Mouse (Mus musculus) midbrain, embryonic 13.5 days (tissue): ENCODE results near the gene Mmp25. TPM values are rescaled to one million over a fixed set of nuclear protein-coding genes. Genes with fewer than 3 reads are reported as not detected.

Experiments used
- ATAC-seq: fragments of 200-750 bp; cut with Nextera tagmentation; 2 replicates; pipeline ENCODE4 v1.8.0; 2017; ENCODE audit warnings: mild to moderate bottlenecking, moderate TSS enrichment, moderate library complexity
- H3K27ac ChIP-seq: fragments of 300-500 bp; sonication (generic); 2 replicates; pipeline ENCODE4 v1.5.1; 2015; ENCODE audit warnings: inconsistent platforms, mild to moderate bottlenecking, moderate library complexity
- H3K27me3 ChIP-seq: fragments of 300-500 bp; sonication (generic); 2 replicates; pipeline ENCODE4 v1.6.1; 2015; ENCODE audit warnings: mild to moderate bottlenecking, inconsistent platforms
- H3K36me3 ChIP-seq: fragments of 300-500 bp; sonication (generic); 2 replicates; pipeline ENCODE4 v1.6.1; 2015; ENCODE audit warnings: mild to moderate bottlenecking, inconsistent platforms
- H3K4me1 ChIP-seq: fragments of 300-500 bp; sonication (generic); replicated peaks from 2 replicates; pipeline ENCODE4 v1.6.1; 2015; ENCODE audit warnings: inconsistent platforms
- H3K4me2 ChIP-seq: fragments of 300-500 bp; sonication (generic); replicated peaks from 2 replicates; pipeline ENCODE4 v1.6.1; 2015; ENCODE audit warnings: moderate library complexity, mild to moderate bottlenecking, inconsistent platforms
- H3K4me3 ChIP-seq: fragments of 300-500 bp; sonication (generic); replicated peaks from 2 replicates; pipeline ENCODE4 v1.5.1; 2015; ENCODE audit warnings: mild to moderate bottlenecking, inconsistent platforms
- H3K9ac ChIP-seq: fragments of 300-500 bp; sonication (generic); replicated peaks from 2 replicates; pipeline ENCODE4 v1.6.1; 2015; ENCODE audit warnings: mild to moderate bottlenecking, inconsistent platforms
- H3K9me3 ChIP-seq: fragments of 300-500 bp; sonication (generic); 2 replicates; pipeline ENCODE4 v1.6.1; 2016; ENCODE audit warnings: mild to moderate bottlenecking, inconsistent platforms
- WGBS: fragments of 180-500 bp; shearing (Covaris S2); methylation state at CpG from one replicate; pipeline ENCODE4 v1.1.7; 2015; 5-methylcytosine and 5-hydroxymethylcytosine counted together
- polyA plus RNA-seq: library from polyadenylated mRNA; unstranded; fragments of >200 nt; fragmentation: Nextera tagmentation; extraction: Ambion mirVana; gene quantifications from 2 replicates; pipeline ENCODE4 v1.2.1, GENCODE M21; 2015

Gene Mmp25
- polyA plus RNA-seq: 1.1 TPM in 2 replicates

DNA sequence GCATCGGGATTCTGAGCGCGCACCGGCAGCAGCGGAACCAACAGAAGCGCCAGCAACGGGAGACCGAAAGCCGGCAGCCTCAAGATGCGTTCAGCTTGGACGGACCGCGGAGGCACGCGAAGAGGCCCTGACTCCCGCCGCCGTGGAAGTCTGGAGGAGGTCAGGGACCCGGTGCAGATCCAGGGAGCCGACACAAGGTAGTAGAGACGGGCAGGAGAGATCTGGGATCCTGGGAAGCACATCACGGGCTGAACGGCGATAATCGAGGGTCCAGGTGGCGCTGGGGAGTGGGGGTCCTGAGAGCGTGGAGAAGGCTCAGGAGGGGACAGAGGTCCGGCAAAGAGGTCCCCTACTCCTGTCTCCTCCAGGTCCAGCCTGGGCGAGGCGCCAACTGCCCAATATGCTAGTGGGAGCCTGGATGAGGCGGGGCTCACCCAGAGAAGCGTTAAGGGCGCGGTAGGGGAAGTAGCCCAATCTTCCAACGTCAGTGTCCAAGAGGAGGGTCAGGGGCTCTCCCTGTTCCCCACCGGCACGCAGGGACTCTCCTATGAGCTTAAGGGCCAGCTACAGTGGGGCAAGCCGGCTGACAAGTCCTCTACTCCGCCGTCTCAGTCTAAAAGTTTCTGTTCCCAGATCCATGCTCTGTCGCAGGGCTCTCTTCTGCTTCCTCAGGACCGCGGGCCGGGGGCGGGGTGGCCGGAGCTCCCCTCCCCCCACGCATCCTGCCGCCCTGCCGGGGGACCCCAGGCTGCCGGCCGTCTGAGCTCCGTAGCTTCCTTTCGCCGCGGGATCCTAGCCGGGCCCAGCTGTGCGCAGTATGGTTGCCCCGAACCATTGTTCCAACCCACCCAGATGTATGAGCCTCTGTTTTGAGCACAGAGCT lies at the start of gene Mmp25:
Gene Mmp25 (minus strand): TSS at position 665 of the 883 bp plus-strand sequence.
- H3K4me2 ChIP-seq: peak within 1 kb of the TSS; percentile 67
- H3K27me3 ChIP-seq: peaks cover 46% of the 10 kb centered on the region
- H3K4me3 ChIP-seq: peak within 1 kb of the TSS; percentile 41
- H3K9me3 ChIP-seq: no peaks in the 10 kb centered on the region
- under 1% methylated on average over 57 of the region's 58 CpGs for WGBS
- peaks cover 10% of the 10 kb centered on the region for H3K4me1 ChIP-seq
- no peak within 1 kb of the TSS for H3K27ac ChIP-seq
- H3K9ac ChIP-seq: peak within 1 kb of the TSS; percentile 56
- peak; percentile 40; the same call in 1 of the 2 replicates for ATAC-seq
- H3K36me3 ChIP-seq: no peaks in the 10 kb centered on the region

DNA sequence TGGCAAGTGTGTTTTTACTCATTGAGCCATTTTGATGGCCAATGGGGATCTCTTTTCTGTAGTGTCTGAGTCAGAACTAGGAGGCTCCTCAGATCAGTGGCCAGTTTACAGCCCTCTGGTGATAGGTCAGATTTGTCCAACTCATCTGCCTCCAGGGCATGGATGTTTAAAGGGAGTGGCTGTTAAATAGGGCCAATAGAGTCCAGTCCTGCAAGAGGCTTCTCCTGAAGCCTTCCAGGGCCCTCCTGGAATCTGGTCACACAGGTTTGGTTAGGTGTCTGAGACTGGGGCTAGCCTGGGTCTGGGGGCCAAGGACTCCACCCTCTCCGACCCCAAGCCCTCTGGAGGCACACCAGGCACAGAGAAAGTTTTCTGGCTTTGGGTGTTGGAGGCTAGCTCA lies 49.4 kb upstream of the Mmp25 start:
- Histone ChIP-seq H3K9me3 (no peaks in the 10 kb centered on the region), H3K27me3 (peaks cover 37% of the 10 kb centered on the region), H3K4me2 (no peak overlapping the region), H3K4me3 (no peak overlapping the region), H3K9ac (no peak overlapping the region), H3K36me3 (no peaks in the 10 kb centered on the region), H3K4me1 (peaks cover 6% of the 10 kb centered on the region; the same call in 1 of the 2 replicates), H3K27ac (no peak overlapping the region)
- no peak for ATAC-seq
- WGBS: 63% methylated on average over 1 of the region's 1 CpGs

DNA sequence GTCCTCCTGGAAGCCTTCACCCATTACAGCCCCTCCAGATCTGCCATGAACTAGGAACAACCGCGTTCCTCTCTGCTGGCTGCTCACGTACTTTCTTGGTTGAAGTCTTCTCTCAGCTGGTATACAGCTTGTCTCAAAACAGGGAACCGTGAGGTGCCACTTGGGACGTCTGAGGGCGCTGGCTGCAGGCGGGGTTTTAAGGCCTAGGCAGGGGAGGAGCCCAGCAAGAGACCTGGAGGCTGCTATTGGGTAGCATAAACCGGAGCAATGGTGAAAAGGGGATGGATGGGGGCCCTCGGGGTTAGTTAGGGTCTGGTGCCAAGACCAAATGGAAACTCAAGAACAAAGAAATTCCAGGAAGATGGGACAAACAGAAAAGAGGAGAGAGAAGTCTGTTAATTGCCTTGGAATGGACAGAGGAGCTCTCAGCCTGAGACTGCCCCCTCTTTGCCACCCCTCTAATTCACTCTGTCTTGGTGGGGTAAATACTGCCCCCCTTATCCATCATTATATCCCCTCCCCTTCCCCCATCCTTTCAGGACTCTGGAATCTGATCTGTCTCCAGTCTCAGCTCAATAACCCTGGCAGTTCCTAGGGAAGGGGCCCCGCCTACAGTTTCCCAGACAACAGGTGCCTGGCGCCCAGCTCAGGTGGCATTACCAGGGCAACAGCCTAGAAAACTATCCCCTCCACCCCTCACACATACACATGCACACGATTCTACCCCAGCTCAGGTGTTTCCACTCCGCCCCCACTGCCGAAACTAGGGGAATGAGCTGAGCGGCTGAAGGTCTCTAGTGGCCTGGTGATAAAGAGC lies 39.0 kb upstream of the Mmp25 start, which contains the start of gene Cldn9:
Gene Cldn9 (minus strand): TSS at position 171 of the 817 bp plus-strand sequence.
- Histone ChIP-seq H3K9ac (no peak within 1 kb of the TSS), H3K27me3 (peaks cover 55% of the 10 kb centered on the region), H3K4me1 (peaks cover 16% of the 10 kb centered on the region), H3K27ac (no peak within 1 kb of the TSS), H3K36me3 (no peaks in the 10 kb centered on the region), H3K9me3 (no peaks in the 10 kb centered on the region), H3K4me3 (no peak within 1 kb of the TSS), H3K4me2 (peak within 1 kb of the TSS; percentile 19; the same call in 1 of the 2 replicates)
- peak; percentile 57 for ATAC-seq
- WGBS: 13% methylated on average over 15 of the region's 15 CpGs

DNA sequence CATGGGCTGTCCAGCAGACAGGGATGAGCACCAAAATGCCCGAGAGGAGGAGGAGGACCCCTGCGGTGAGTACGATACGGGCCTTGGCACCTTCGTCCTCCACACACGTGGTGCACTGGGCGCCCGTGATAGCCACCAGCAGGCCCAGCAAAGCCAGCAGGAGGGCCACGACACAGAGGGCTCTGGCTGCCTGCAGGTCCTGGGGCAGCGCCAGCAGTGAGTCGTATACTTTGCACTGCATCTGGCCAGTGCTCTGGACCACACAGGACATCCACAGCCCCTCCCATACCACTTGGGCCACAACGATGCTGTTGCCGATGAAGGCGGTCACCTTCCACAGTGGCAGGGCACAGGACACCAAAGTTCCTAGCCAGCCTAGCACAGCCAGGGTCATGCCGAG lies 38.1 kb upstream of the Mmp25 start:
- H3K9ac ChIP-seq: no peak overlapping the region
- H3K4me3 ChIP-seq: no peak overlapping the region
- 29% methylated on average over 15 of the region's 15 CpGs for WGBS
- H3K27me3 ChIP-seq: peaks cover 63% of the 10 kb centered on the region
- H3K9me3 ChIP-seq: no peaks in the 10 kb centered on the region
- peaks cover 17% of the 10 kb centered on the region for H3K4me1 ChIP-seq
- no peaks in the 10 kb centered on the region for H3K36me3 ChIP-seq
- peak; percentile 24; the same call in 1 of the 2 replicates for ATAC-seq
- H3K4me2 ChIP-seq: peak overlapping the region; percentile 19; the same call in 1 of the 2 replicates
- no peak overlapping the region for H3K27ac ChIP-seq

DNA sequence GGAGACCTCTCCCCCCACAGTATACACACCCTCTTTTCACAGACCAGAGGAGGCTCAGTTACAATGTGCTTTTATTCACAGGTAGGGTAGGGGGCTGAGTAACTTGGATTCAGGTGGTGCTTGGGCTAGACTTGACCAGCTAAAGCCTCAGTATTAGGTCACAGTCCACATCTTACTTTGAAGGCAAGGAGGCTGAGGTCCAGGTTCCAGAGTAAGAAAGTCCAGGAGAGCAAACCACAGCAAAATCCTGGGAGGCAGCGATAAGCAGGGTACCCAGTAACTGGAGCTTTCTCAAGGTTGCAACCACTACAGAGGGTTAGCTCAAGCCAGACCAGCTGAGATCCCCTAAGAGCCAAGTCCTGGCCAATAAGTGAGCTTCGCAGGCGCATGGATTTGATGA lies 37.5 kb upstream of the Mmp25 start:
- Histone ChIP-seq H3K27me3 (peaks cover 70% of the 10 kb centered on the region), H3K4me2 (no peak overlapping the region), H3K4me3 (no peak overlapping the region), H3K9ac (no peak overlapping the region), H3K36me3 (no peaks in the 10 kb centered on the region), H3K9me3 (no peaks in the 10 kb centered on the region), H3K4me1 (peaks cover 17% of the 10 kb centered on the region), H3K27ac (no peak overlapping the region)
- 63% methylated on average over 3 of the region's 3 CpGs for WGBS
- ATAC-seq: no peak

DNA sequence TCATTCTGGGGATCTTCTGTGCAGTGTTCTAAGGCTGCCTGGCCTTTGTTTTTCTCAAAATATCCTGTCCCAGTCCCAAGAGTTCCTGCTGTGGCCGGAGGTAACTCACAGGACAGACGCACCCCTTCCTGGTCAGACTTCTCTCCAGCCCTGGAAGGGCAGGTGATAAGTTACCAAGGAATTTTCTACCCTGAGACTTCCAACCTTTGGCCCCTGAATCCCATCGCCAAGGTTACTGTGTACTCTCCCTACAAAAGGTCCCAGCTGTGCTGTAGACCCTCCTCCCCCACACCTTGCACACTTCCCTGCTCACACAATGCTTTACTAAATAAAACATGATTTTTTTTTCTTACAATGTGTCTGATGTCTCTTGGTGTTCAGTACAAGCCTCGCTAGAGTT lies 37.0 kb upstream of the Mmp25 start:
- peaks cover 74% of the 10 kb centered on the region for H3K27me3 ChIP-seq
- H3K9me3 ChIP-seq: no peaks in the 10 kb centered on the region
- no peak overlapping the region for H3K4me3 ChIP-seq
- no peak overlapping the region for H3K27ac ChIP-seq
- no peak for ATAC-seq
- H3K4me2 ChIP-seq: no peak overlapping the region
- H3K9ac ChIP-seq: no peak overlapping the region
- 64% methylated on average over 4 of the region's 4 CpGs for WGBS
- no peaks in the 10 kb centered on the region for H3K36me3 ChIP-seq
- H3K4me1 ChIP-seq: peaks cover 21% of the 10 kb centered on the region

DNA sequence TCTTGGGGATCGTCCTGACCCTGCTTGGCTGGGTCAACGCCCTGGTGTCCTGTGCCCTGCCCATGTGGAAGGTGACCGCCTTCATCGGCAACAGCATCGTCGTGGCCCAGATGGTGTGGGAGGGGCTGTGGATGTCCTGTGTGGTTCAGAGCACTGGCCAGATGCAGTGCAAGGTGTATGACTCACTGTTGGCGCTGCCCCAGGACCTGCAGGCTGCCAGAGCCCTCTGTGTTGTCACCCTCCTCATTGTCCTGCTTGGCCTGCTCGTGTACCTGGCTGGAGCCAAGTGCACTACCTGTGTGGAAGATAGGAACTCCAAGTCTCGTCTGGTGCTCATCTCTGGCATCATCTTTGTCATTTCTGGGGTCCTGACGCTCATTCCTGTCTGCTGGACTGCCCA lies 36.0 kb upstream of the Mmp25 start:
- no peak overlapping the region for H3K27ac ChIP-seq
- no peak for ATAC-seq

DNA sequence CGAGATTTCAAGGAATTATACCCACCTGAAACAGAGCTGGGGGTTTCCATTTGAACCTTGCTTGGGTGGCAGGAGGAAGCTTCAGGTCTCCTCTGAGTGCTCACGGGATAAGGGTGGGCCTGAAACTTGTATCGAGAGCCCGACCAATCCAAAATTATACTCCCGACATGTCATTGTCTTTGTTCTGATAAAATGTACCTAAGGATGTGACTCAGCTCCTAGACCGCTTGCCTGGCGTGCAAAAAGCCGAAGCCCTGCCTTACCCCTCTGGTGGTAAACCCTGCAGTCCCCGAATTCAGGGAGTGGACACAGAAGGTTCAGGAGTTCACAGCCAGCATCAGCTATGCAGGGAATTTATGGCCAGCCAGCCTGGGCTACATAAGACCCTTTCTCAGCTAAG lies 35.3 kb upstream of the Mmp25 start:
- peaks cover 90% of the 10 kb centered on the region for H3K27me3 ChIP-seq
- H3K4me1 ChIP-seq: peaks cover 37% of the 10 kb centered on the region
- no peak overlapping the region for H3K27ac ChIP-seq
- no peaks in the 10 kb centered on the region for H3K9me3 ChIP-seq
- ATAC-seq: no peak
- no peak overlapping the region for H3K4me3 ChIP-seq
- 81% methylated on average over 9 of the region's 9 CpGs for WGBS
- H3K4me2 ChIP-seq: no peak overlapping the region
- no peaks in the 10 kb centered on the region for H3K36me3 ChIP-seq
- H3K9ac ChIP-seq: no peak overlapping the region

More for the DNA sequence above, 36.0 kb upstream of the Mmp25 start:
- Histone ChIP-seq H3K4me2 (no peak overlapping the region), H3K36me3 (no peaks in the 10 kb centered on the region), H3K9ac (no peak overlapping the region), H3K27me3 (peaks cover 82% of the 10 kb centered on the region), H3K4me3 (no peak overlapping the region), H3K9me3 (no peaks in the 10 kb centered on the region), H3K4me1 (peaks cover 31% of the 10 kb centered on the region)
- 81% methylated on average over 10 of the region's 10 CpGs for WGBS

DNA sequence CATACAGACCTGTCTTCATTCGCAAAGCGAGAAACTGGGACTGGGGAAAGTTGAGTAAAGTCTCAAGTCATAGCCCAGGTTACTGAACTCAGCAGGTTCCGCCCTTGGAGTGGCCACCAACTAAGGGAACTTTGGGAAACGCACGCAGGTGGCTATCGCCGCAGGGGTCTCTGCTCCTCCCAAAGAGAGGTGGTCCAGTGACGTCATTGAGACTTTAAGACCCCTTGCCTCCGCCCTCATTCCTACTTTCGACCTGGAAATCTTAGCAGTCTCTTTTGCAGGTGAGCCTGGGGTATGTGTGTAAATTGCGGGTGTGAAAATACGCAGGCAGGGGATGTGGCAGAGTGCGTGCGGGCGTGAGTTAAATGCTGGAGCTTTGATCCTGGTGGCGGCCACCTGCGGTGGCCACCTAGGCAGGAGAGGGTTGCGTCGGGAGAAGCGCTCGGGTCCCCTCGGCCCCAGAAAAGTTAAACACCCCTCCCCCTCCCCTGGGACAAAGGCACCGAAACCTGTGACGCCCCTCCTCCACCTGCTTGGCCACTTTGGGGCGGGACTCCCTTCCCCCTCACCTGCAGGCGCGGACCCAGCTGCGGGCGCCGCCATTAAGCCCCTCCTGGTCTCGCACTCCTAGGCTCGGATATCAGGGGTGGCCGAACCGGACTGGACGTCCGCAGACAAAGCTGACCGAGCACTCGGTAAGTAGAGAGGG lies 34.2 kb upstream of the Mmp25 start, which contains the start of gene Cldn6:
Gene Cldn6 (plus strand): TSS at position 123 of the 709 bp plus-strand sequence.
- 2% methylated on average over 38 of the region's 38 CpGs for WGBS
- H3K9ac ChIP-seq: no peak within 1 kb of the TSS
- H3K27ac ChIP-seq: no peak within 1 kb of the TSS
- H3K4me2 ChIP-seq: peak within 1 kb of the TSS; percentile 31
- H3K27me3 ChIP-seq: peaks cover 98% of the 10 kb centered on the region
- H3K9me3 ChIP-seq: no peaks in the 10 kb centered on the region
- no peak for ATAC-seq
- peak within 1 kb of the TSS; percentile 11 for H3K4me3 ChIP-seq
- no peaks in the 10 kb centered on the region for H3K36me3 ChIP-seq
- H3K4me1 ChIP-seq: peaks cover 41% of the 10 kb centered on the region

DNA sequence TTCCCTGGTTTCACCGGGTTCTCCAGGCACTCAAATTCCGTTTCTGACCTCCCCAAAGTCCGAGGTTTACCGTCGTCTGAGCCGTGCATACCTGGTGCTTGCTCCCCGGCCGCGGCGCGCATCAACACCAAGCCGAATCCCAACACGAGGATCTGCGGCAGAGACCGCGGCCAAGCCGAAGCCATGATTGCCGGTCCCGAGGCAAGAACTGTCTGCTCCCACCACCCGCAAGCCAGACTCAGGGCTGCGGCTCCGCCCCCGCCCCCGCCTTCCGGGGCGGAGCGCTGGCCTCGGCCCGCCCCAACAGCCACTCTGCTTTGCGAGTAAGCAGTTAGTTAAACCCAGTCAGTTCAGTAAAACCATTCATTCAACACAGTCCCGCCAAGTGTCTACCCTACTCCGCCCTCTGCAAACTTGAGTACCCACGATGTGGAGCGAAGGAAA lies 32.2 kb upstream of the Mmp25 start, which contains the start of gene Tnfrsf12a:
Gene Tnfrsf12a (minus strand): TSS at position 233 of the 444 bp plus-strand sequence.
- no peak for ATAC-seq

DNA sequence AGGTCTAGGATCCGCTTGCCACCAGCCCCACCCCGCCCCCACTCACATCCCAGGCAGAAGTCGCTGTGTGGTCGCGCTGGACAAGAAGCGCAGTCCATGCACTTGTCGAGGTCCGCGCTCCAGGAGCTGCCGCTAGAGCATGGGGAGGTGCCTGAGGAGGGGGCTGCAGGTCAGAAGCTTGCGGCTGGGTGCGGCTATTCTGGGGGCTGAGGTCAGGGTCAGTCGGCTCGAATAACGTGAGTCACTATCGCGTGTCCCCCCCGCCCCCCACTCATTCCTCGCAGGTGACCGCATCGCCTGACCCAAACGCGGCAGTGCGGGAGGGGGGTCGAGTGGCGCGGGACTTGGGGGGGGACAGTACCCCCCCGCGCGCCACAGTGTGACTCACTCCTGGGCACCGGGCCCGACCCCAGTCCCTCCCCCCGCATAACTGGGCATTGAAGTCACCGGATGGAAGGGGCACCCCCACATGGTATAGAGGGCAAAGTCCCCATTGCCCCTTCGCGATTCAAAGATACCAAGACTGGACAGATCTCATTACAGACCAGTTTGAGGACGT lies 31.5 kb upstream of the Mmp25 start:
- WGBS: under 1% methylated on average over 36 of the region's 37 CpGs
- H3K27me3 ChIP-seq: peaks cover 71% of the 10 kb centered on the region
- H3K4me2 ChIP-seq: peak overlapping the region; percentile 89
- H3K4me1 ChIP-seq: peaks cover 46% of the 10 kb centered on the region
- ATAC-seq: no peak
- no peak overlapping the region for H3K27ac ChIP-seq
- H3K9ac ChIP-seq: peak overlapping the region; percentile 62
- H3K4me3 ChIP-seq: peak overlapping the region; percentile 46
- H3K9me3 ChIP-seq: no peaks in the 10 kb centered on the region
- no peaks in the 10 kb centered on the region for H3K36me3 ChIP-seq

More for the DNA sequence above, 32.2 kb upstream of the Mmp25 start, which contains the start of gene Tnfrsf12a:
- peak within 1 kb of the TSS; percentile 62 for H3K9ac ChIP-seq
- H3K4me2 ChIP-seq: peak within 1 kb of the TSS; percentile 89
- H3K4me3 ChIP-seq: peak within 1 kb of the TSS; percentile 46
- under 1% methylated on average over 34 of the region's 34 CpGs for WGBS
- no peak within 1 kb of the TSS for H3K27ac ChIP-seq
- peaks cover 46% of the 10 kb centered on the region for H3K4me1 ChIP-seq
- no peaks in the 10 kb centered on the region for H3K9me3 ChIP-seq
- peaks cover 78% of the 10 kb centered on the region for H3K27me3 ChIP-seq
- no peaks in the 10 kb centered on the region for H3K36me3 ChIP-seq
